Mouse (Mus musculus) gastrocnemius, postnatal 10 days (tissue): ENCODE measurements around the gene Arhgap22. TPM values are rescaled to one million over a fixed set of nuclear protein-coding genes. Genes with fewer than 3 reads are reported as not detected.
A peak's percentile ranks its signal among the peaks of the same experiment; 100 is the strongest.

Experiments used
- DNase-seq: peaks from one replicate; pipeline ENCODE4 v3.0.0; 2021; ENCODE audit warnings: mixed read lengths
- total RNA-seq, 2 experiments: library from RNA; stranded (reverse); gene quantifications; 2 replicates each; pipeline ENCODE4 v1.2.3; 2021

Gene Arhgap22
- total RNA-seq, 2 experiments from 2014 or later: 1.5 to 4.0 TPM

- DNase-seq: no peak
Observed at GRCm38 (mm10) chr14:33333833-33334232, 120.0 kb downstream of the Arhgap22 start.

DNA sequence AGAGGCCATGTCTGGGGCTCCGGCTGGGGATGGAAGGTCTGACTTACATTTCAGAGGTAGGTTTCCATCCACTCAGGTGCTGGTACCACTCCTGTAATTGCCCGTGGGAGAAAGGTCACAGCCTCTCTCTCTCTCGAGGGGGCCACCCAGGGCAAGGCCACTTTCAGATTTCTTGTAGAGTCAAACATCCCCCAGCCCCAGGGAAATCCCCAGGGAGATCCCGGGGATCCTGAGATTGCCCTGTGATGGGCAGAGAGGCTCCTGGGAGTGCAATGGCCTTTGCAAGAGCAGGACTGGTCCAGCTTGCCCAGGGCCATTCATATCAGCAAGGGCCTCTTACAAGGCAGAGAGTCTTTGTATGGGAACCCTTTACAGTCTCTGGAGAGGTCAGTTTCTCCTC, 120.6 kb downstream of the Arhgap22 start:
- no peak for DNase-seq

- DNase-seq: no peak
Observed at GRCm38 (mm10) chr14:33335733-33336132, 121.9 kb downstream of the Arhgap22 start.

GRCm38 (mm10) chr14:33338684-33339083, 124.9 kb downstream of the Arhgap22 start:
- no peak for DNase-seq

DNA sequence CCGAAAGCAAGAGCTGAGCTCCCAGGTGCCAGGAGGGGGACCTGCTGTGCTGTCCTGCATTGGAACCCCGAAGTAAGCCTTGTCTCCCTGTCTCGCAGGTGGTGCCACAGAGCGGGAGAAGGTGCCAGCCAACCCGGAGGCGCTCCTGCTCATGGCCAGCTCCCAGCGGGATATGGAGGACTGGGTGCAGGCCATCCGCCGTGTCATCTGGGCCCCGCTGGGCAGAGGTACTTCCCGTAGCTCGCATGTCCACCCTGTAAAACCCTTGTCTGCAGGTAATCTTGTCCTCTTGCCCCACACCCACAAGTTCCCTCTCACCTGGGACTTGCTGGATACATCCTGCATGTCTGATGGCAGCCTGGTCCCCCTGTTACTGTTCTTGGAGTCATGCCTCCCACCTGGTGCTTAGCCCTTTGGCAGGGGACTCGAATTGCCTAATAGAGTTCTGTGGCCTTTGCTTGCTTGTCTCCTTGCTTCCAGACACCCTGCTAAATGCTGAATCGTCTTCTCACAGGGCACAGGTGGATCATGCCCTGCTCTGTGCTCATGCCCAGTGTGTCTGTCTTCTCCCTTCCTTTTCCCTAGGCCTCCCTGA, 129.4 kb downstream of the Arhgap22 start:
- no peak for DNase-seq

DNA sequence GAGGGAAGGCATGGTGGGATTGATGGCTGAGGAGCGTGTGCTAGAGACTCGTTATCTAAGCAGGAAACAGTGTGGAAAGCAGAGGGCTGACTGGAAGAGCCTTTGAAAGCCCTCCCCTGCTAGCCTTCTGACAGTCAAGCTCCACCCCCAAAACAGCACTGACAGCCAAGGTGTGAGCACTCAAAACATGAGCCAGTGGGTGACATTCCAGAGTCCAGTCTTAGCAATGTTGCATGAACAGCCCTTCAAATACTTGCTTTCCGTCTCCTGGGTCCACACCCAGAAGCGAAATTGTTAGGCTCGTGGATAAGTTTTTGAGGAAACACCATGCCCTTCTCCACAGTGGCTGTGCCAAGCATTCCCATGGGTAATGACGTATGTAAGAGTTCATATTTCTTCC, 132.7 kb downstream of the Arhgap22 start:
- no peak for DNase-seq

DNA sequence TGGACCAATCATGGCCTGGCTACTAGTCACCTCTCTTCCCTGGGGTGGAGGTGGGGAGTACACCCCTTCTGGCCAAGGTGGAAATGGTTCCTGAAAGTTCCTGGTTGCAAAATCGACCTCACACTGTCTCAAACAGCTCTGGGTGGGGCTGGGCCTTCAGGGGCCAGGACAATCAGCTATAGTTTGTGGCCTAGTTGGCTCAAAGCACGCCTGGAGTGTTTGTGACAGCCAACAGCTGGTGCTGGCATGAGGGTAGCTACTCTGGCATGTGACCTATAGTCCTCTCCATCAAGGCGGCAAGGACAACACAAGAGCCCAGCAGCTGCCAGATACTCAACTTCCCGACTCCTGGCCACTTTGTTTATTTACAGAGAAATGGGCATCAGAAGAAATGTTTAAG, 133.9 kb downstream of the Arhgap22 start:
- DNase-seq: no peak

GRCm38 (mm10) chr14:33348146-33348545, 134.3 kb downstream of the Arhgap22 start:
- DNase-seq: no peak

- no peak for DNase-seq
Observed at GRCm38 (mm10) chr14:33351019-33351418, 137.2 kb downstream of the Arhgap22 start.

DNA sequence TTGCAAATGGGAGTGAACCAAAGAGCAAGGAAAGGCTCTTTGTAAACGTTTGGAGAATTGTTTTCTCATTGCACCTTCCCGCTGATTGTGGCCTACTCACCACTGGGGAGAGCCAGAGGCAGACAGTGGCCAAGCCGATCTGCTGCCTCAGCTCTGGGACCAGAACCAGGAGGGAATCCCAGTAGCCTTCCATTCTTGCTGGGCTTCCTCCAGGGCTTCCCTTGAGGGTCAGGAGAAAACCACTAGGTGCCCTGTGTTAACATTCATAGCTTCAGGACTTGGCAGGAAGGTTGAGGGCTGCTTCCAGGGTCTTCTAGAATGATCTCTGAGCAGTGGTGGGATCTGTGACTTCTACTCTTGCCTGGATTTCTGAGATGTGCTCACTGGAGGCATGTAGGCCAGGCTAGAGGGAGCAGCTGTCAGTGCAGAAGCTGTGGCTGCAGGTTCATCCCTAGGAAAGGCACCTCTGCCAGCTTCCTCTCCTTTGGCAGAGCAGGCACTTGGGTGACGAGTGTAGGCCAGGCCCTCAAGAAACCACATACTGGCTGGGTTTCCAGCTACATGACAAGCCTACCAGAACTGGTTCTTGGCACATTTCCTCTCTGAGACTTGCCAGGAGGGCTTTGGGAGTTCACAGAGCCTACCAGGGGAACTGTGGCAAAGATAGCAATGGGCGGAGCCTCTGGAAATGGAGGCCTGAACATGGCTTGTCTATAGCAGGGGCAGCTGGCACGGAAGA, 138.3 kb downstream of the Arhgap22 start:
- DNase-seq: peak; percentile 31

GRCm38 (mm10) chr14:33352890-33353289, 139.1 kb downstream of the Arhgap22 start:
- DNase-seq: no peak

DNA sequence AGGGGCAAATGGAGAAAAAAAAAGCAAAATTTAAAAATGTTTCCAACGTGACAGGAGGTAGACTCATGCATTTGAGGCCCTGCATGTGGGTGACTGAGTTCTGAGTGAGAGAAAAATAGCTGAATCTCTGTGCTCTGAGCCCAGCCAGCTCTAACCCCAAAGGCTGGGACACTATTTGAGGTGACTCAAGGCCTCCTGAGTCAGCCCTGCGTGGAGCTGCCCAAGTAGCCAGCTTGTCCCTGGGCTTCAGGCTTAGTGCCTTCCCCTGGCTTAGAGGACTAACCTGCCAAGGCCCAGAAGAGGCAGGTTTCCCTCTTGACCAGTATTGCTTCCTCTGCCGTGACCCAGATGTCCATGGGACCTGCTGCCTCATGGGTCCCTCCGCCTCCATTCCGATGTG, 141.4 kb downstream of the Arhgap22 start:
- DNase-seq: no peak

DNA sequence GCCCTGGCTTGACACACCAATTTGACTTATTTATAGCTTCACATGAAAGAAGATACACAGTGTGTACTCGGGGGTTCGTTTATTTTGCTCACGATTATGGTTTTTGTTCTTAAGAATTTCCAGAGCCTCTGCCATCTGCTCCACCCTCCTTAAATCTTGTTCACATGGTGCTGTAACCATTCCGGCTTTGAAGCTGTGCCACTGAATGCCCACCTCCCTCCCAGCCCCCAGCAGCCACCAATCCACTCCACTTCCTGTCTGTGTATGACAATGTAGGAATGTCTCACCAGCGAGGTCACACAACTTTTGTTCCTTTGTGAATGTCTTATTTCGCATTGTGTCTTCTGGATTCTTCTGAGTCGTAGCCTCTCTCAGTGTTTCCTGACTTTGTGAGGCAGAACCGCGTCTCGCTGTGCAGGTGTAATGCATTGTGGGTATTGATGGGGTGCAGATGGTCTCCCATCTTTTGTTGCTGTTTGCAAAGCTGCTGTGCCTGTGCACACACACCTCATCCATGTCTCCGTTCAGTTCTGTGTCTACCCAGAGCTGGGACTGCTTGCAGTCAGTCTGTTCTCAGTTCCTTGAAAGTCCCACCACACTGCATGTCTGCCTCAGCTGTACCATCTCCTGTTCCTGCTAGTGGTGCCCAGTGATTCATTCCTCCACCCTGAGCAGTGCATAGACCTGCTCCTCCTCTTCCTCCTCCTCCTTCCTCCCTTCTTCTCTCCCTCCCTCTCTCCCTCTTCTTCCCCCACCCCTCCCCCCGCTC, 144.0 kb downstream of the Arhgap22 start:
- no peak for DNase-seq

GRCm38 (mm10) chr14:33358891-33359290, 145.1 kb downstream of the Arhgap22 start:
- DNase-seq: no peak

- DNase-seq: no peak
Observed at GRCm38 (mm10) chr14:33361546-33361945, 147.7 kb downstream of the Arhgap22 start.

- DNase-seq: no peak
Observed at GRCm38 (mm10) chr14:33362122-33362521, 148.3 kb downstream of the Arhgap22 start.

- DNase-seq: no peak
Observed at GRCm38 (mm10) chr14:33362807-33363206, 149.0 kb downstream of the Arhgap22 start.

DNA sequence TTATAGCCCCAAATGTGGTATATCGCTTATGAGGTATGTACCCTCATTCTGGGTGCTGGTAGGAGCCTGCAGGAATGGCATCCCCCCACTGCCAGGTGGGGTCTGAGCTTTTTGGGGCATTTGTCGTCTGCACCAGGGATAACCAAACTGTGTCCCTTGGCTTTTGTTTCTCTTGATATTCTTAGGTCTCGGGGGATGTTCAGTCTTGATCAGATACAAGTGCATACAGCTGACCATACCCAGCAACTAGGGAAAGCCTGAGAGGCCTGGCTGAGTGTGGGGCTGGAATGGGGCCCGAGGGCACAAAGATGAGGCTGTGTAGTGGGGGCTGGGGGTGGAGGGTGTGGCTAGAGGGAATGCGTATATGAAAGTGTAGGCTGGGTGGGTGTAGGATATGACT, 149.8 kb downstream of the Arhgap22 start:
- no peak for DNase-seq

GRCm38 (mm10) chr14:33364061-33364460, 150.2 kb downstream of the Arhgap22 start:
- no peak for DNase-seq

DNA sequence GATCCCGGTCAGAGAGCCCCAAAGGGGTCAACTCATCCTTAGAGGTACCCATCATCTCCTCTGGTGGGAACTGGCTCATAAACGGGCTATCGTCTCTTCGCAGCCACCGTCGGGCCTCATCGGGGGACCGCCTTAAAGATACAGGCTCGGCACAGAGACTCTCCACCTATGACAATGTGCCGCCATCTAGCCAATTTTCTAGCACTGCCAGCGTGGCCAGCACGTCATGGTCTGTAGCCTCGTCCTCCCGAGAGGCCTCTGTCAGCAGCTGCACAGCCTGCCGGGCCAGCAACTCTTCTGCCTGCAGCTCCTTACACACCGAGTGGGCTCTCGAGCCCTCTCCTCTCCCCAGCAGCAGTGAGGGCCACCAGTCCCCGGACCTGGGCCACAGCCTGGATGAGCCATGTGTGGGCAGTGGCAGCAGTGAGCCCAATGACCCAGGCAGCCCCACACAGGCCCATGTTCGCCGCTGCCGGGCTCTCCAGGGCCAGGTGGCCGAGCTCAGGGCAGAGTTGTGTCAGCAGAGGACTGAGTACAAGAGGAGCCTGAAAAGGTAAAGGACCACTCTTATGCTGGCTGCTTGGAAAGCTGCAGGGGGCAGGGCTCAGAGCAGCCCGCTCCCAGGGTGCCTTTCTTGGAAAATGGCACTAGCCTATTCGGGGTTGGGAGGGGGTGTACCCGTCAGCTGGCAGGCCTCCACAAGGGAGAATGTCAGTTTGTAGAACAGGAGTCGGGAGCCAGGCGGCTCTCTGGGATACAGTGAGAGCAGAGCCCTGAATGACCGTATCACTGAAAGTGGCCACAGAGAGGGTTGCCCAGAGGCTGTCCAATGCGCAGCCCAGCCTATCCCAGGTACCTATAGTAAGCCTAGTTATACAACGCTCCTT, 153.3 kb downstream of the Arhgap22 start:
- no peak for DNase-seq

DNA sequence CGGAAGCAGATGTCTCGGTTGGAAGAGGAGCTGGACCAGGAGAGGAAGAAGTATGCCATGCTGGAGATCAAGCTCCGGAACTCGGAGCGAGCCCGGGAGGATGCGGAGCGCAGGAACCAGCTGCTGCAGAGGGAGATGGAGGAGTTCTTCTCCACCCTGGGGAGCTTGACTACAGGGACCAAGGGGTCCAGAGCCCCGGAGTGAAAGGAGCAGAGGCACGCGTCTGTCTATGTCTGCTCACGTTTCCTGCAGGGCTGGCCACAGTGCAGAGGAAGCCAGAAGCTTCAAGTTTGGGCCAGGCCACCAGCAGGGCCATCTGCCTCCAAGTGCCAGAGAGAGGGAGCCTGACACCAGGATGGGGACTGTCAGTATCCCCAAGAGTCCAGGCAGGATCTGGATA, 155.5 kb downstream of the Arhgap22 start:
- DNase-seq: no peak

DNA sequence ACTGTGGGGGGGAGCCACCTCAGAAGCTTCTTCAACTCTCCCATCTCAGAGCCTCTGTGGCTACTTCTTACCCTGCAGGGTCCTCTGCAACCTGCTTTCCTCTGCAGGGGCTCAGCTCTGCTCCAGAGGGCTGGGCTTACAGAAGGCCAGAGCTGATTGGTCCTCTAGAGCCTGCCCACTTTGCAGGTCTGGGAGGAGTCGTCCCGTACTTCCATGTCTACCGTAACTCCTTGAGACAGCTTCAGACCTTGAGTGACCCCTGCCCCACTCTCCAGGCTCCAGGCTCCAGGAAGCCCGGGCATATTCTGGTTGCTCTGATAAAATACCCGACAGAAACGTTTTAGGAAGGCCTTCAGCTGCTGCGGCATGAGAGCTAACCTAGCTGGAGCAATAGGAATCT, 156.2 kb downstream of the Arhgap22 start:
- no peak for DNase-seq
